ENCODE assay signal across 22 mouse cellular contexts in genomic region chr19:32925628-32926505, GRCm38 (mm10).
A peak's percentile ranks its signal among the peaks of the same experiment; 100 is the strongest.
DNase-seq lines count a peak whose midpoint lies in the region; ATAC-seq and TF ChIP-seq lines count a peak whose summit lies in the region.
"Had no signal": no experiment of that assay in that cellular context is flagged by ENCODE, and none has a peak within 500 bp of the region (broad histone marks: within the 10 kb centered on the region; RNA-seq: fewer than 3 reads in every experiment).

No protein-coding gene starts in this region.

- ATAC-seq in limb, embryonic 12.5 days (ENCODE audit: insufficient number of reproducible peaks, insufficient read depth, low FRiP score, low TSS enrichment, low read depth): 0 out of 2 replicates have a peak, but pooled peaks have one; percentile 37

- no peaks in the 10 kb centered on the region for H3K9me3 ChIP-seq in limb, embryonic 12.5 days
- H3K9me3 ChIP-seq in limb, embryonic 10.5 days (replicated peaks): no peaks in the 10 kb centered on the region
- no peaks in the 10 kb centered on the region for H3K9me3 ChIP-seq in MEL (replicated peaks; ENCODE audit: insufficient read depth, low read length)
- H3K9me3 ChIP-seq: heart, embryonic 12.5 days; midbrain, embryonic 12.5 days; stomach, embryonic 15.5 days had no signal

- no peak for TF ChIP-seq EP300 in MEL (IDR thresholded peaks at IDR 0.05; ENCODE audit: low read depth in 1 of 2, low read length in 2 of 2)

- H3K27me3 ChIP-seq in limb, embryonic 12.5 days: no peaks in the 10 kb centered on the region
- H3K27me3 ChIP-seq in limb, embryonic 10.5 days (ENCODE audit: low read depth, poor library complexity, severe bottlenecking): no peaks in the 10 kb centered on the region
- no peaks in the 10 kb centered on the region; a peak in 1 of 4 replicates for H3K27me3 ChIP-seq in MEL (ENCODE audit: control insufficient read depth in 1 of 2, insufficient read depth in 2 of 2, low read length in 2 of 2)
- H3K27me3 ChIP-seq: heart, embryonic 12.5 days; midbrain, embryonic 12.5 days; stomach, embryonic 15.5 days had no signal

- DNase-seq in limb, embryonic 10.5 days (ENCODE audit: low spot score): no peak
- DNase-seq in 3T3-L1 (ENCODE audit: low read depth, low spot score): peak; percentile 80
- peak; percentile 8 for DNase-seq in MEL (ENCODE audit: low read depth, low spot score)
- peak; percentile 63 for DNase-seq in fibroblast of lung, adult 2 months (ENCODE audit: low read depth)
- DNase-seq in layer of hippocampus, adult 9-11 months: no peak
- DNase-seq in cerebellum, postnatal 14 days: no peak
- DNase-seq in yolk sac, embryonic 10.5 days (ENCODE audit: low spot score): no peak
- DNase-seq: adrenal gland, postnatal 14 days; cerebellum, adult 9-10 months; gastrocnemius, postnatal 25 days; heart, postnatal 36 days; kidney, adult 9 months; lung, adult 2 months; right cerebral cortex, adult 18-20 months; spleen, adult 18-20 months; thymus, postnatal 14 days had no signal

- H3K79me2 ChIP-seq in MEL (ENCODE audit: control insufficient read depth, insufficient read depth, low read length, poor library complexity): no peaks in the 10 kb centered on the region

- TF ChIP-seq CTCF in MEL (IDR thresholded peaks at IDR 0.05 in 2 of 3, conservative IDR thresholded peaks at IDR 0.05 in 1 of 3; ENCODE audit: control insufficient read depth in 1 of 3, insufficient read depth in 1 of 3, low read depth in 2 of 3, low read length in 3 of 3, poor library complexity in 1 of 3, severe bottlenecking in 1 of 3): no peak

- H3K4me2 ChIP-seq in limb, embryonic 12.5 days: no peak overlapping the region
- H3K4me2 ChIP-seq: heart, embryonic 12.5 days; midbrain, embryonic 12.5 days; stomach, embryonic 15.5 days had no signal

- WGBS in limb, embryonic 12.5 days: 56% methylated on average over 6 of the region's 6 CpGs
- WGBS in limb, embryonic 10.5 days: 73% methylated on average over 6 of the region's 6 CpGs

- no peak overlapping the region for H3K27ac ChIP-seq in limb, embryonic 12.5 days
- H3K27ac ChIP-seq in limb, embryonic 10.5 days: no peak overlapping the region
- H3K27ac ChIP-seq in MEL (ENCODE audit: control insufficient read depth, low read depth, low read length): no peak overlapping the region
- H3K27ac ChIP-seq: midbrain, embryonic 12.5 days; stomach, embryonic 15.5 days had no signal

- no peak for TF ChIP-seq RAD21 in MEL (IDR thresholded peaks at IDR 0.05; ENCODE audit: low read depth, low read length)

- peaks cover 3% of the 10 kb centered on the region; the same call in 1 of the 2 replicates for H3K4me1 ChIP-seq in limb, embryonic 12.5 days (replicated peaks)
- H3K4me1 ChIP-seq in limb, embryonic 10.5 days: no peaks in the 10 kb centered on the region
- H3K4me1 ChIP-seq in MEL (ENCODE audit: control insufficient read depth in 1 of 2, insufficient read depth in 2 of 2, low read length in 2 of 2): no peaks in the 10 kb centered on the region
- H3K4me1 ChIP-seq: midbrain, embryonic 12.5 days had no signal

- no peak overlapping the region for H3K4me3 ChIP-seq in limb, embryonic 12.5 days (replicated peaks)
- H3K4me3 ChIP-seq in limb, embryonic 10.5 days: no peak overlapping the region
- H3K4me3 ChIP-seq in MEL (ENCODE audit: control insufficient read depth in 1 of 2, insufficient read depth in 1 of 2, low read depth in 2 of 2, low read length in 2 of 2): no peak overlapping the region
- H3K4me3 ChIP-seq: erythroblast, embryonic 14.5 days; heart, embryonic 12.5 days; midbrain, embryonic 12.5 days; myocyte; stomach, embryonic 15.5 days had no signal

- TF ChIP-seq POLR2A in MEL (IDR thresholded peaks at IDR 0.05; ENCODE audit: control insufficient read depth in 1 of 2, insufficient read depth in 1 of 2, low read depth in 1 of 2, low read length in 2 of 2, poor library complexity in 1 of 2): no peak

- H3K9ac ChIP-seq in limb, embryonic 12.5 days (replicated peaks): no peak overlapping the region
- H3K9ac ChIP-seq in MEL (ENCODE audit: control insufficient read depth, low read depth, low read length, poor library complexity, severe bottlenecking): no peak overlapping the region
- H3K9ac ChIP-seq: heart, embryonic 12.5 days; midbrain, embryonic 12.5 days; stomach, embryonic 15.5 days had no signal

- no peaks in the 10 kb centered on the region for H3K36me3 ChIP-seq in limb, embryonic 12.5 days
- no peaks in the 10 kb centered on the region for H3K36me3 ChIP-seq in limb, embryonic 10.5 days
- H3K36me3 ChIP-seq in MEL (ENCODE audit: control insufficient read depth in 1 of 2, insufficient read depth in 2 of 2, low read length in 2 of 2): no peaks in the 10 kb centered on the region
- H3K36me3 ChIP-seq: heart, embryonic 12.5 days; midbrain, embryonic 12.5 days; stomach, embryonic 15.5 days had no signal

TF ChIP-seq in MEL, 35 proteins besides CTCF, POLR2A, EP300 and RAD21:
- TF ChIP-seq ZKSCAN1 (IDR thresholded peaks at IDR 0.05; ENCODE audit: low read depth, low read length) (no peak), MYC (IDR thresholded peaks at IDR 0.05; ENCODE audit: low read depth, low read length) (no peak), ZC3H11A (IDR thresholded peaks at IDR 0.05; ENCODE audit: low read depth, low read length) (no peak), HCFC1 (IDR thresholded peaks at IDR 0.05; ENCODE audit: low read depth, low read length) (no peak), MAZ (IDR thresholded peaks at IDR 0.05; ENCODE audit: low read depth, low read length) (no peak)

Comparison
In these comparisons a context has a peak if more than half of its experiments do, and no peak if none do; other contexts are left out.
1. DNase-seq: peak in 3T3-L1 (single experiment), MEL (single experiment) and fibroblast of lung, adult 2 months (single experiment); none in limb, embryonic 10.5 days (single experiment), layer of hippocampus, adult 9-11 months (single experiment), cerebellum, postnatal 14 days (0 of 2) and yolk sac, embryonic 10.5 days (single experiment).